Mouse (Mus musculus): ENCODE measurements around the gene Pdcd2l.
A peak's percentile ranks its signal among the peaks of the same experiment; 100 is the strongest.
"Not testable (repeated sequence)": the region's sequence is repeated elsewhere in the genome, so short reads cannot be mapped to it uniquely, and the experiment has no call there.

Pdcd2l gene

GRCm38 (mm10) chr7:34224308-34224707, 27.8 kb upstream of the Pdcd2l start:
- no peak for DNase-seq (ENCODE audit: low read depth, low spot score)
- no peaks in the 10 kb centered on the region for H3K27me3 ChIP-seq (ENCODE audit: control insufficient read depth, insufficient read depth, low read length, poor library complexity, severe bottlenecking)
- H3K36me3 ChIP-seq (ENCODE audit: control insufficient read depth, insufficient read depth, low read length, poor library complexity, severe bottlenecking), result peaks cover 21% of the 10 kb centered on the region

- DNase-seq (ENCODE audit: low read depth, low spot score), result no peak
- H3K27me3 ChIP-seq (ENCODE audit: control insufficient read depth, insufficient read depth, low read length, poor library complexity, severe bottlenecking), result no peaks in the 10 kb centered on the region
- peaks cover 19% of the 10 kb centered on the region for H3K36me3 ChIP-seq (ENCODE audit: control insufficient read depth, insufficient read depth, low read length, poor library complexity, severe bottlenecking)
Observed at GRCm38 (mm10) chr7:34222340-34222739, 25.9 kb upstream of the Pdcd2l start.

DNA sequence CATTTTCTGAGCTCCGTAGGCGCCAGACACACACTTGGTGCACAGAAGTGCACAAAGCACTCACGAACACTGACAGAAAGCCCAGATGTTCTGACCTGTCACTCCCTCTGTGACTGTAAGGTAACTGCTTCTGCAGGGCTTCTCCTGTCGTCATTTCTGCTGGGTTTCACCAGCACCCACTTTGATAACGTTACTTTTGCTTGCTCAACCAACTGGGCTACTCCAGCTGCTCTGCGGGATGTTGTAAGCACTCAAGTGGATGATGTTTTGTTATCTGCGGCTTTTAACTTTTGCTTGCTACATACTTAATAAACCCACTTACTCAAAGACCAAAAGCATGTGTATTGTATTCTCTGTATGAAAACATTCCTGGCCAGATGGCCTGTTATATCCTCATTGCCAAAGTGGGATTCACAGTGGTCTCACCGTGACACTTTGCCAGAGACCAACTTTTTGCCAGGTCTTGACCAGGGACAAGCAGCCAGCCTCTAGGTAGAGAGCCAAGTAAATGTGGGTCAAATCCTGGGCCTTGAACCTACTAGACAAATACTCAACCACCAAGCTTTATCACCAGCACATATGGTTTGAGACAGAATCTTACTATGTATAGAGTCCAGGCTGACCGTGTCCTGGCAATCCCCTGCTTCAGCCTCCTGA, 25.3 kb upstream of the Pdcd2l start:
- Histone ChIP-seq H3K27me3 (ENCODE audit: control insufficient read depth, insufficient read depth, low read length, poor library complexity, severe bottlenecking) (no peaks in the 10 kb centered on the region), H3K36me3 (ENCODE audit: control insufficient read depth, insufficient read depth, low read length, poor library complexity, severe bottlenecking) (peaks cover 20% of the 10 kb centered on the region)
- DNase-seq (ENCODE audit: low read depth, low spot score), result no peak

DNA sequence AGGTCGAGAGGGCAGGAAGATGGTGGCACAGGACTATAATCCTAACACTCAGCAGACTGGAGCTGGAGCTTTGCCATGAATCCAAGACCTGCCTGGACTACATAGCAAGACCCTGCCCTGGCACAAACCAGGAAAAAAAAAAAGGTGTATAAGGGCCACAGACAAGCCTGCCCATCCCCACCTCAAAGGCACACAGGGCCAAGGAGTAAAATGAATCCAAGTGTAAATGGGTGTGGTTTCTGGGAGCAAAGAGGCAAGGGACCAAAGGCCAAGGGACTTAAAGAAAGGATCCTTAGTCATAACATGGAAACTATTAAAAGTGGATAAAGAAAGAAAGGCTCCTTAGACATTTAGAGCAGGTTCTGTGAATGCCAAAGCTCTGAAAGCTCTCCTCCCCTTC, 22.0 kb upstream of the Pdcd2l start:
- Histone ChIP-seq H3K27me3 (ENCODE audit: control insufficient read depth, insufficient read depth, low read length, poor library complexity, severe bottlenecking) (no peaks in the 10 kb centered on the region), H3K36me3 (ENCODE audit: control insufficient read depth, insufficient read depth, low read length, poor library complexity, severe bottlenecking) (peaks cover 16% of the 10 kb centered on the region)
- no peak for DNase-seq (ENCODE audit: low read depth, low spot score)

DNA sequence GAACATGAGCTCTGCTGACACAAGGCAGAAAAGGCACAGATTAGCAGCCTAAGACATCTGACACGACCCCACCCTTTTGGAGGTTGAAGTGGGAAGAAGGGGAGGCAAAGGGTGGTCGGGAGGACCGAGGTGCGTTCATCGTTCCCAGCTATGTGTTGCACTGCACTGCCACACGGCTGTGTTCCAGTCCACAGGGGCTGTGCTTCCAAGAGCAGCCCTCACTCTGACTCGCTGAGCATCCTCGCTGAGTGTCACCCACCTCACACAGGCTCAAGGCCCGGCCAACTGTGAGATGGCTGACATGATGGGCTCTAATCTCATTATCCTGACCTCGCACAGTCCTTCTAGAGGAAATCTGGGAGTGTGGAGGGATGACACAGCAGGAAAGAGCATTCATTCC, 20.0 kb upstream of the Pdcd2l start:
- Histone ChIP-seq H3K27me3 (ENCODE audit: control insufficient read depth, insufficient read depth, low read length, poor library complexity, severe bottlenecking) (no peaks in the 10 kb centered on the region), H3K36me3 (ENCODE audit: control insufficient read depth, insufficient read depth, low read length, poor library complexity, severe bottlenecking) (peaks cover 16% of the 10 kb centered on the region)
- no peak for DNase-seq (ENCODE audit: low read depth, low spot score)

- Histone ChIP-seq H3K36me3 (ENCODE audit: control insufficient read depth, insufficient read depth, low read length, poor library complexity, severe bottlenecking) (peaks cover 13% of the 10 kb centered on the region), H3K27me3 (ENCODE audit: control insufficient read depth, insufficient read depth, low read length, poor library complexity, severe bottlenecking) (no peaks in the 10 kb centered on the region)
- DNase-seq (ENCODE audit: low read depth, low spot score), result no peak
Observed at GRCm38 (mm10) chr7:34215481-34215880, 19.0 kb upstream of the Pdcd2l start.

GRCm38 (mm10) chr7:34214644-34215043, 18.2 kb upstream of the Pdcd2l start:
- no peak for DNase-seq (ENCODE audit: low read depth, low spot score)
- Histone ChIP-seq H3K27me3 (ENCODE audit: control insufficient read depth, insufficient read depth, low read length, poor library complexity, severe bottlenecking) (no peaks in the 10 kb centered on the region), H3K36me3 (ENCODE audit: control insufficient read depth, insufficient read depth, low read length, poor library complexity, severe bottlenecking) (peaks cover 11% of the 10 kb centered on the region)

GRCm38 (mm10) chr7:34213281-34213680, 16.8 kb upstream of the Pdcd2l start:
- Histone ChIP-seq H3K27me3 (ENCODE audit: control insufficient read depth, insufficient read depth, low read length, poor library complexity, severe bottlenecking) (no peaks in the 10 kb centered on the region), H3K36me3 (ENCODE audit: control insufficient read depth, insufficient read depth, low read length, poor library complexity, severe bottlenecking) (peaks cover 11% of the 10 kb centered on the region)
- no peak for DNase-seq (ENCODE audit: low read depth, low spot score)

- H3K36me3 ChIP-seq (ENCODE audit: control insufficient read depth, insufficient read depth, low read length, poor library complexity, severe bottlenecking), result peaks cover 22% of the 10 kb centered on the region
- no peaks in the 10 kb centered on the region for H3K27me3 ChIP-seq (ENCODE audit: control insufficient read depth, insufficient read depth, low read length, poor library complexity, severe bottlenecking)
- DNase-seq (ENCODE audit: low read depth, low spot score), result peak; percentile 29
Observed at GRCm38 (mm10) chr7:34208027-34208745, 11.7 kb upstream of the Pdcd2l start.

GRCm38 (mm10) chr7:34206331-34206730, 9.9 kb upstream of the Pdcd2l start:
- DNase-seq (ENCODE audit: low read depth, low spot score), result no peak
- no peaks in the 10 kb centered on the region for H3K27me3 ChIP-seq (ENCODE audit: control insufficient read depth, insufficient read depth, low read length, poor library complexity, severe bottlenecking)

GRCm38 (mm10) chr7:34202147-34202546, 5.7 kb upstream of the Pdcd2l start:
- not testable (repeated sequence) for H3K27me3 ChIP-seq (ENCODE audit: control insufficient read depth, insufficient read depth, low read length, poor library complexity, severe bottlenecking); DNase-seq (ENCODE audit: low read depth, low spot score)
- H3K36me3 ChIP-seq (ENCODE audit: control insufficient read depth, insufficient read depth, low read length, poor library complexity, severe bottlenecking), result peaks cover 29% of the 10 kb centered on the region

More at GRCm38 (mm10) chr7:34206331-34206730, 9.9 kb upstream of the Pdcd2l start:
- H3K36me3 ChIP-seq (ENCODE audit: control insufficient read depth, insufficient read depth, low read length, poor library complexity, severe bottlenecking), result peaks cover 29% of the 10 kb centered on the region

DNA sequence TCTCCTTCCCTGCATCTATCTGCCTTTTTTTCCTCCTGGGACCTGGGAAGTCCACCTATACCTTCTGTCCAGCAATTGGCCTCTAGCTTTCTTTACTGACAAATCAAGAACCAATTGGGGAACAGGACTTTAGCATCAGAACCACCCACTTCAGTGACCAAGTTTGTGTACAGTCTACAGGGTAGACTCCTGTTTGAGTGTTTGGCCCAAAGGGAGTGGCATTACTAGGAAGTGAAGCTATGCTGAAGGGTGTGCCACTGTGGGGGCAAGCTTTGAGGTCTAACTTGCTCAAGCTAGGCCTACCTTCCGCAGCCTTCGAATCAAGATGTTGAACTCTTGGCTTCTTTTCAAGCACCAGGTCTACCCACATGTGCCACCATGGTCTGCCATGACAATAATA, 4.4 kb upstream of the Pdcd2l start:
- peaks cover 25% of the 10 kb centered on the region; the same call in 1 of the 2 replicates for H3K36me3 ChIP-seq (ENCODE audit: control insufficient read depth, insufficient read depth, low read length, poor library complexity, severe bottlenecking)
- no peak for DNase-seq (ENCODE audit: low read depth, low spot score)
- no peaks in the 10 kb centered on the region for H3K27me3 ChIP-seq (ENCODE audit: control insufficient read depth, insufficient read depth, low read length, poor library complexity, severe bottlenecking)

GRCm38 (mm10) chr7:34198346-34198745, 1.9 kb upstream of the Pdcd2l start:
- H3K27me3 ChIP-seq (ENCODE audit: control insufficient read depth, insufficient read depth, low read length, poor library complexity, severe bottlenecking), result no peaks in the 10 kb centered on the region
- H3K36me3 ChIP-seq (ENCODE audit: control insufficient read depth, insufficient read depth, low read length, poor library complexity, severe bottlenecking), result peaks cover 10% of the 10 kb centered on the region; the same call in 1 of the 2 replicates
- DNase-seq (ENCODE audit: low read depth, low spot score), result peak; percentile 86

GRCm38 (mm10) chr7:34195632-34196031, 829 bp downstream of the Pdcd2l start:
- Histone ChIP-seq H3K36me3 (ENCODE audit: control insufficient read depth, insufficient read depth, low read length, poor library complexity, severe bottlenecking) (peaks cover 3% of the 10 kb centered on the region; the same call in 1 of the 2 replicates), H3K27me3 (ENCODE audit: control insufficient read depth, insufficient read depth, low read length, poor library complexity, severe bottlenecking) (no peaks in the 10 kb centered on the region)
- DNase-seq (ENCODE audit: low read depth, low spot score), result peak; percentile 37

DNA sequence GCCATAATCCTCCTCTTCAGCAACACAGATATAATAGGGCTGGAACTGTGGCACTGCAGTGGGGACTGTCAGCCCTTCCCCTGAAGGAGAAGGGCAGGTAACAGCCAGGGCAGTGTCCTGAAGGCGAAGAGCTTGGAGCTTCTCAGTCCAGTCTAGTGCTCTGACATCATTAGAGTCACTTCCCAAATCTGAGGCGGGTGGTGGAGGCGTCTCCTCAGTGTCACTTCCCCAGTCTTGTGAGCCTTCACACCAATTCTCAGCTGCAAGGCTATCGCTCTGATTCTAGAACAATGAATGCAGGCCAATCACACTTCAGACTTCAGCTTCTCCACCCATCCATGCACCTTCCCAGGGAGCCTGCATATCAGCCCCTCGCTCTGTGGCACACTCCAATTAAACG, 3.6 kb downstream of the Pdcd2l start:
- Histone ChIP-seq H3K27me3 (ENCODE audit: control insufficient read depth, insufficient read depth, low read length, poor library complexity, severe bottlenecking) (no peaks in the 10 kb centered on the region), H3K36me3 (ENCODE audit: control insufficient read depth, insufficient read depth, low read length, poor library complexity, severe bottlenecking) (peaks cover 3% of the 10 kb centered on the region; the same call in 1 of the 2 replicates)
- peak; percentile 40 for DNase-seq (ENCODE audit: low read depth, low spot score)

Measured in splenic B cell, adult 2 months (primary cell).